Mouse (Mus musculus): Measurements from ENCODE around the gene Neurl2.
A peak's percentile ranks its signal among the peaks of the same experiment; 100 is the strongest.
"Not testable (repeated sequence)": the region's sequence is repeated elsewhere in the genome, so short reads cannot be mapped to it uniquely, and the experiment has no call there.

The Neurl2 gene

GRCm38 (mm10) chr2:164817206-164817605 is 16.1 kb downstream of the Neurl2 start:
- no peak for DNase-seq (ENCODE audit: low spot score in 2 of 2)

GRCm38 (mm10) chr2:164815821-164816220 is 17.4 kb downstream of the Neurl2 start:
- no peak for DNase-seq (ENCODE audit: low spot score in 2 of 2)

GRCm38 (mm10) chr2:164815348-164815747 is 17.9 kb downstream of the Neurl2 start:
- no peak for DNase-seq (ENCODE audit: low spot score in 2 of 2)

GRCm38 (mm10) chr2:164813557-164813956 is 19.7 kb downstream of the Neurl2 start:
- no peak for DNase-seq (ENCODE audit: low spot score in 2 of 2)

- DNase-seq (ENCODE audit: low spot score in 2 of 2): no peak
These were observed 26.6 kb downstream of the Neurl2 start for GRCm38 (mm10) chr2:164806614-164807013.

GRCm38 (mm10) chr2:164805332-164805718 is 27.9 kb downstream of the Neurl2 start:
- DNase-seq (ENCODE audit: low spot score in 2 of 2): no peak

GRCm38 (mm10) chr2:164804533-164805331 is 28.5 kb downstream of the Neurl2 start, which contains the start of the genes Acot8 and Zswim3:
TSS of gene Acot8 (minus strand) at chr2:164804882.
TSS of gene Zswim3 (plus strand) at chr2:164805098.
- DNase-seq (ENCODE audit: low spot score in 2 of 2): peak; percentile 98

- DNase-seq (ENCODE audit: low spot score in 2 of 2): no peak
These were observed 29.3 kb downstream of the Neurl2 start for GRCm38 (mm10) chr2:164803921-164804313.

GRCm38 (mm10) chr2:164803201-164803920 is 29.9 kb downstream of the Neurl2 start:
- no peak for DNase-seq (ENCODE audit: low spot score in 2 of 2)

GRCm38 (mm10) chr2:164800252-164801004 is 32.8 kb downstream of the Neurl2 start:
- no peak for DNase-seq (ENCODE audit: low spot score in 2 of 2)

GRCm38 (mm10) chr2:164798554-164798953 is 34.7 kb downstream of the Neurl2 start:
- DNase-seq (ENCODE audit: low spot score in 2 of 2): not testable (repeated sequence)

GRCm38 (mm10) chr2:164795868-164796267 is 37.4 kb downstream of the Neurl2 start:
- DNase-seq (ENCODE audit: low spot score in 2 of 2): no peak

GRCm38 (mm10) chr2:164794293-164794692 is 39.0 kb downstream of the Neurl2 start:
- DNase-seq (ENCODE audit: low spot score in 2 of 2): peak; percentile 70 to 75

- DNase-seq (ENCODE audit: low spot score in 2 of 2): no peak
These were observed 39.5 kb downstream of the Neurl2 start for GRCm38 (mm10) chr2:164793772-164794171.

GRCm38 (mm10) chr2:164793236-164793635 is 40.0 kb downstream of the Neurl2 start:
- DNase-seq (ENCODE audit: low spot score in 2 of 2): peak; percentile 38 to 60

GRCm38 (mm10) chr2:164792400-164793190 is 40.7 kb downstream of the Neurl2 start:
- DNase-seq (ENCODE audit: low spot score in 2 of 2): no peak

GRCm38 (mm10) chr2:164791841-164792261 is 41.4 kb downstream of the Neurl2 start:
- no peak for DNase-seq (ENCODE audit: low spot score in 2 of 2)

GRCm38 (mm10) chr2:164790451-164790850 is 42.8 kb downstream of the Neurl2 start:
- DNase-seq (ENCODE audit: low spot score in 2 of 2): no peak

GRCm38 (mm10) chr2:164788411-164788810 is 44.8 kb downstream of the Neurl2 start:
- DNase-seq (ENCODE audit: low spot score in 2 of 2): no peak

GRCm38 (mm10) chr2:164787779-164788178 is 45.5 kb downstream of the Neurl2 start:
- DNase-seq (ENCODE audit: low spot score in 2 of 2): no peak

- no peak for DNase-seq (ENCODE audit: low spot score in 2 of 2)
These were observed 46.2 kb downstream of the Neurl2 start for GRCm38 (mm10) chr2:164787032-164787431.
